Mouse (Mus musculus): ENCODE data around the gene Fgfr2. TPM values are rescaled to one million over a fixed set of nuclear protein-coding genes. Genes with fewer than 3 reads are reported as not detected.
A peak's percentile ranks its signal among the peaks of the same experiment; 100 is the strongest.
"Not testable (repeated sequence)": the region's sequence is repeated elsewhere in the genome, so short reads cannot be mapped to it uniquely, and the experiment has no call there.

Gene Fgfr2
- total RNA-seq, 2 experiments from 2014 or later: 56.7 to 61.5 TPM

DNA sequence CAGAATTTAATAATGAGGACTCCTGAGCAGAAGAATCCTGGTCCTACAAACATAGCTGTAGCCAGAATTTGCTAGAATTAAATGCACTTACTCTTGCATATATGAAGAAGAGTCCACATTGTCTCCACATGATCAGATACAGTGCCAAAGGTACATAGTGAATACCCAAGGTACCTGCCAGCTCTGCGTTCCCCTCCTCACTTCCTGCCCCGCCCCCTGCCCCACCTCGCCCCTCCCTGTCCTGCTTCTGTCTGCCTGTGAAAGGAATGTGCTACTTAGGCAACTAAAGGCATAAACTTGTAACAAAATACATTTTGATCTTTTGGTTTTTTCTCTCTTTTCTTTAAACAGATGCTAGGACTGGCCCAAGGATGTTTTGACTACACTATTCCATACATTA is 1686.1 kb downstream of the Fgfr2 start:
- no peak for DNase-seq (ENCODE audit: low spot score in 2 of 2)

DNA sequence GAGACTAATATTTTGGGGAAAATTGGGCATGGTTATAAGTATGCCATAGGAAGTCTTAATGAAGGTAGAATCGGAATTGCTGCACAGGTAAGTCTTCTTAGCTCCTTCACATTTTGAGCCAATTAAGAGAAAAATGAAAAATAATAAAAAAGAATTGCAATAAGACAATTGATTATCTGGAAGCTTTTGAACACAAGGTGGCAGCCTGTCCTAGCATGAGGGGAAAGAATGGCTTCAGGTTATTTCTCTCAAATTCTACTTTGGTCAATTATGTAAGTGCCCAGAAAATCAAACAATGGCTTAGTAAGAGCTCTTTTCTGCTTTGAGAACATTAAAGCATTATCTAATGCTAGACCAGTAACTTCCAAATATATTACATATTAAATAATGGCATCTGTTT is 1688.9 kb downstream of the Fgfr2 start:
- DNase-seq (ENCODE audit: low spot score in 2 of 2): no peak

DNA sequence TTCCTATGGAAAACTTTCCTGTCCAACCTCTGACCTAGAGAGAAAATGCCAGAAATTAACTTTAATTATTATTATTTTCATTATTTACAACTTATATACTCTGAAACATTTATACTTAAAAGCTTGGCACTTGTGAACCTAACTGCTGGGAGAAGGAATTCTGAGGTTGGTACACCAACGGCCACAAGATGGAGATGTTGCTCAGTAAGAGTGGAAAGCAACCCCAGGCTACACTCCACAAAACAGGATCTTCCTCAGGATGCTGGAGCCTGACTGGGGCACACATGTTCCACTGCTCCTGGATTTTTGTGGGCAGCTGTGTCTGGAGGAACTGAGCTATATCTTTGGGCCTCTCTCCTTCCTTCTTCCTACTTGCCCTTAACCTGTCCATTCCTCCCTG is 1690.9 kb downstream of the Fgfr2 start:
- peak in 1 of 2 experiments; percentile 72 for DNase-seq (ENCODE audit: low spot score in 2 of 2)

DNA sequence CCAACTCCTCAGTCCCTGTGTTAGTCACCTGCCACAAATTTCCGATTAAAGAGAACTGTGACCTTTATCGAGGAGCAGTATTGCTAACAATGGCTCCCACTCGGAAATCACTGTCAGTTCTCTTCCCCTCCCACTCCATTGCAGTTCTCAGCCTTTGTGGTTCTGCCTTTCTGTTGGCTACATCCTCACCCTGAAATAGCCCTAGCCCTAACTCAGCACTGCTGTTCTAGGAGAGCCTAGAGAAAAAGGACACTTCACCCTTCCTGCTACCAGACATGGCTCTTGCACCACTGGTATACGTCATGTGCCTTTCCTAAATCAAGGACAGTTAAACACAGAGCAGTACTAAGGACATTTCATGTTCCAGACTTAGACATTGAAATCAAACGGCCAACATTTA is 1695.8 kb downstream of the Fgfr2 start:
- DNase-seq (ENCODE audit: low spot score in 2 of 2): no peak

DNA sequence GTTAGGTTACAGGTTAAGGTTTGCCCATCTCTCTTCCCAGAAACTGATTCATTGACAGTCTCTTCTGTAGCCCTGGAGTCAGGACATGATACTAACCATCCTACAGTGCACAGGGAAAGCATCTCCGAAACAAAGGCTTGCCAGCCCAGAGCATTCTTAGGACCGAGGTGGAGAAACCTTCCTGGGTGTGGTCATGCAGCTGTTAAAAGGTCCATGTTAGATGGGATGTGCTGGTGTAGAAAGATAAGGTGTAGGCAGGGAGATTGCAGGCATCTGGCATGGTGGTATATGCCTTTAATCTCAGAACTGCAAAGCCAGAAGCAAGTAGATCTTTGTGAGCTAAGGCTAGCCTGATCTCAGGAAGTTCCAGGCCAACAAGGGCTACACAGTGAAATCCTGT is 1698.2 kb downstream of the Fgfr2 start:
- no peak for DNase-seq (ENCODE audit: low spot score in 2 of 2)

DNA sequence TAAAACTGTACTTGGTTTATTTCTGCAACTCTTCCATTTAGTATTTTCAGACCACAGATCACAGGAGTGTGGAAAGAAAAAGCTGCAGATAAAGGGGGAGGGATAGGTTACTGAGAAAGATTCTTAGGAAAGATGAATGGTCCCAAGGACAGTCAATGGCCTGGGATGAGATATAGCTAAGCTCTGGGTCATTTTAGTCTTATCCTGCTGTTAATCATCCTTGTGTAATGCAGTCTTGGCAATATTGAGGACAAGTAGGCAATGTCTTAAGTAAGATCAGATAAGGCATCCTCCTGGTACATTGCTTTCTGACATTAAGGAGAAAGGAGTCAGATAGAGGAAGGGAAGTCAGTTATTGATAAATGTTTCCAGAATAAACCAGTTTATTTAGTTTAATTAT is 1705.5 kb downstream of the Fgfr2 start:
- DNase-seq (ENCODE audit: low spot score in 2 of 2): no peak

DNA sequence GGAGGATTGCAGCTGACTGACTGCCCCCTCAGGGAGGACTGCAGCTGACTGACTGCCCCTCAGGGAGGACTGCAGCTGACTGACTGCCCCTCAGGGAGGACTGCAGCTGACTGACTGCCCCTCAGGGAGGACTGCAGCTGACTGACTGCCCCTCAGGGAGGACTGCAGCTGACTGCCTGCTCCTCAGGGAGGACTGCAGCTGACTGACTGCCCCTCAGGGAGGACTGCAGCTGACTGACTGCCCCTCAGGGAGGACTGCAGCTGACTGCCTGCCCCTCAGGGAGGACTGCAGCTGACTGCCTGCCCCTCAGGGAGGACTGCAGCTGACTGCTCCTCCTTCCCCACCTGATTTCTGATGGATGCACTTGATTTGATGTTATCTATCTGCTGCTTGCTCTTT is 1706.4 kb downstream of the Fgfr2 start:
- not testable (repeated sequence) for DNase-seq (ENCODE audit: low spot score in 2 of 2)

DNA sequence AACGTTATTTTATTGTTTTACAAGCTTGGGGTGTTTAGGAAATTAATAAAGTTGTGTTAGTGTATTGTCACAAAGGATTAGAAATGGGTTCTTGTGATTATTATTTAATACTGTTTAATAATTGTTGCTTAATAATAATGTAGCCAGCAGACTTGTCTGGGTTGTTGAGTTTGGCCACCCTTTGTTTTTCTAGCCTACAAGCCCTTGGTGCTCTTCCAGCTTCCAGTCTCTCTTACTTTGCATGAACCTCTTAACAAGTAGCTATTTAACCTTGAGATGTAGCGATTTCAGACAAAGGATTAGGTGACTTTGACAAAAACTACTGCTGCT is 1711.2 kb downstream of the Fgfr2 start:
- DNase-seq (ENCODE audit: low spot score in 2 of 2): no peak

DNA sequence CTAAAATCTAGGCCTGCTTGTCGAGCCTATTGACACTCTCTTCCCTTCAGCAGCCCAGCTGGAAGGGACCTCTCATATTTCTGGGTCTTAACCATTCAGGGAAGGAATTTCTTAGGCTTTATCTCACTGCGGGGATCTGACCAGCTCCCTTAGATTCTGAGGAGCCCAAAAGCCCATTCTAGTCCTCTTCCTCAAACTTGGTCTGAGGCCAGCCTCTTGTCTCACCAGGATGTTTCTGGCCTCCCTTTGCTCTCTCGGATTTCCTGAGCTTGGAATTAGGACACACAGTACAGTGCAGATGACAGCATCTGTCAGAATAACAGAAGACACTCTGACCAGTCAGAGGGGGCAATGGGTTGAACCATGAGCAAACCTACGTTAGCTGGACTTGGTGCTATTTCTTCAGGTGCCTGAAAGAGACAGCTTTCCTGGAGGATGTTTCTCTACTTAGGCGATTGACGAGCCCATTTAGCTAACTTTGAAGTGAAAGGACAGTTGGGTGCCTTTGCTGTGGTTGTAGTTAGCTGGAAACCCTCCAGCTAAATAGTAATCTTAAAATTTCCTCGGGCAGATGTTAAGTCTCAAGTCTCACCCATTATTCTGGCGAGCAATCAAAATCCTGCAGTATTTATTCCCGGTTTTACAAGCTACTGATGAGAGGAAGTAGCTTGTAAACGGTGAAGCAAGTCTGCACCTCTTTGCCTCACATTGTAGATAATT is 1711.8 kb downstream of the Fgfr2 start:
- peak in 1 of 2 experiments; percentile 26 for DNase-seq (ENCODE audit: low spot score in 2 of 2)

DNA sequence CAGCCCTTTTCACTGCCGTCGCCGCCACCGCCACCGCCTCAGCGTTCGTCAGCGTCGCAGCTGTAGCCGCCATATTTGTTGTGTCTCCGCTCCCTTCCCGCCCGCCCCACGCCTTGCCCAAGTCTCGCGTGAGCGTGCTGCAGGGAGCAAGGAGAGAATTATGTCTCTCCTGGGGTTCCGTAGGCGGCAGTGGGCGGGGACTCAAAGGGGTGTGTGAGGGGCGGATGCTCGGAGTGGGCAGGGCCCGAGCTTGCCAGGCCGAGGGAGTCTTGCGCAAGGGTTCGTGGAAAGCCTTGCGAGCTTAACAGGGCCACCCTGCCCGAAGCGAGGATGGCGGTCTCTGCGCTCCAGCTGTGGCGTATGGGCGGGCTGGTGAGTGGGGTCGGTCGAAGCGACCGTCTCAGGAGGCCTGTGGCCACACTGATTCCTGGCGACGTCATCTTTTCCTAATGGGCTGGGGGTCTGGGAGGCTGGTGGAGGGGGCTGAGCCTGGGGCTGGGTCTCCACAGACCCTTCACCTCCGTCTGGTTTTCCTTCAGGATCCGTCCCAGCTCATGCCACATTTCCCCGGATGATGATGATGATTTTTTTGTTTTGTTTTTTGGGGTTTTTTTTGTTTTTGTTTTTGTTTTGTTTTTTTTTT is 1712.6 kb downstream of the Fgfr2 start, which contains the start of the genes Ikzf5 and Acadsb:
Ikzf5 (minus strand) TSS at position 106 of the 643 bp plus-strand sequence.
Acadsb (plus strand) TSS at position 186 of the 643 bp plus-strand sequence.
- peak; percentile 98 to 99 for DNase-seq (ENCODE audit: low spot score in 2 of 2)

DNA sequence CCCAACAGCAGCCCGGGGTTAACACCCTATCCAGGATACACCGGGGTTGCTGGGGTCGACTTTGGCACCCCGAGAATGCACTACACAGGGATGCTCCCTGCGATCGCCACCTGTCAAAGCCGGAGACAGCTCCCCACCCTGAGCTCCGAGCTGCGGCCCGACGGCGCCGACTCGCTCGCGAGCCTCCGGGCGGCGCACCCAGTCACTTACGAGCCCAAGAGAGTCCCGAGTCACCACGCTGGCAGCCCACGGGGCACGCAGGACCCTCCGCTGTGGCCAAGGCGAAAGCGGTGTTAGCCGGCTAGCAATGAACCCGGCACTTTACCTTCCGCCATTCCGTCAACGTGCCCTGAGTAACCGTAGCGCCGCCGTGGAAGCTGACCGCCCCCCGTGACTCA is 1713.2 kb downstream of the Fgfr2 start:
- peak; percentile 29 to 32 for DNase-seq (ENCODE audit: low spot score in 2 of 2)

DNA sequence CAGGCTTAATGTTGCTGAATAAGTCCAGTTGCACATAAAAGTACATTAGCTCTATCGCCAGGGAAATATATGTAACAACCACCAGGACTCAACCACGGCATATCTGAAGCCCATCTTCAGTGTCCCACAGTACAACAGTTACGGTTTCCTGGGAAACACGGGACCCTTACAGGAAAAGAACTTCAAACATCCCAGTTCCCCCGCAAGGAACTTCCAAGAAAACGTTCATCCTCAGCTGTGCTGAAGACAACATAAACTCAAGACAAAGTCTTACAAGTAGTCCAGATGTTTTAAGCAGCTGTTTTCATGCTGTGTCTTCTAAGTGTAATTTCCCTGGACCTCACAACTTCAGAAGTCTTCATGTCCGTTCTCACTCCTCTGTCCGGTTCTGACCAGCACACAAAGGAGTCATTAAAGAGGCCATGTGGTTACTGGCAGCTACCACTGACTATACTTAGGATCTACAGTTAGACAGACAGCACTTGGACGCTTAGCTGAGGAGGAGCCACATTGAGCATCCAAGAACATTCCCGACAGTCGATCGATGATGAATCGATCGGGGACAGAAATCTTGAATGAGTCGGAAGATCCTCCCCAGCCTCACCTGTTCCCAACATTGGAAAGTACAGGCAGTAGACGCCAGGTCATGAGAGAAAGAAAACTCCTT is 1713.7 kb downstream of the Fgfr2 start:
- no peak for DNase-seq (ENCODE audit: low spot score in 2 of 2)

DNA sequence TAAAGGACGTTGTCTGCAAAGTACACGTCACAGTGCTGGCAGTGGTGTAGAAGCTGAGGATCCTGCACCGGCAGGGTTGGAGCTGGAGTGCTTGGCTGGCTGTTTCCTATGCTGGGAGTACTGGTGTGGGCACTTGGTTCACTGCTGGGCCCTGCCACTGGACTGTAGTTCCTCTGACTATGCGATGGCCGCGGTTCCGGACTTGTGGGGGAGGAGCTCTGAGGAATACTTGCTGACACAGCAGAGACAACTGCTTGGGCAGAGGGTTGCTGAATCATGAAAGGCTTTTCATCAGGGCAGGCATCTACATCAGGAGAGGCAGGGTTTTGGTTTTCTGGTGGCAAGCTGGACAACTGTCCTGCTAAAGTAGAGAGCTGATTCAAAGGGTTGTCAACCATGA is 1731.4 kb downstream of the Fgfr2 start:
- DNase-seq (ENCODE audit: low spot score in 2 of 2): not testable (repeated sequence)

DNA sequence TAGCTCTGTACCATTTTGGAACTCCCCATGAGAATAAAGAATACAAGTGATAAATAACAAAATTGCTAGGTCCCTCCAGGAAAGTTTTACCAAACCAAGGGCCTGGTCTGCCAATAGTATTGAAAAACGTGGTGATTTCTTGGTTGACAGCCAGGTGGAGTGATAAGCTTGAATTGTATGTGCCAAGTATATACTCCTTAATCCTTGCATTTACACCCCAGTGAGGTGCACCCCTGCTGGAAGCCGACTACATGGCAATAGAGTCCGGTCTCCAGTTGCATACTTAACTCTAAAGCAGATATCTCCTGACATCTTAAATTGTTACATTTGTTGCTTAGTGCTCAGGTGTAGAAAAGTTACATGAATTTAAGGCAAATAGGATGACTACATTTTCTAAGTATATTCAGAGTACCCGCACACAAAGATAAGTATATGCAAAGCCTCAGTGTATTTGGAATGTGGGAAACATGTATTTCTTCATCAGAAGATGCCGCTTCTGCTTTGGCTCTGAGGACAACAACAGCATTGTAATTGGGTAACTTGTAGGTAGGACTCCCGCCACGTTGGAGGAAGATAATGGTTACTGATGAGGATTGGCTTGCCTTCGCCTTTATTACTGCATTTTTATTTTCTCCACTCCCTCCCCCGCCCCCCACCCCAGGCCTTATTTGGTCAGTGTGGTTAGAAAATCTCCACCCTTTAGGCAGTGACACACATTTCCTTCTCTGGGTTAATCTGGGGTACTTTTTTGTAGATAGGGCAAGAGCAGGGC is 1751.1 kb downstream of the Fgfr2 start:
- no peak for DNase-seq (ENCODE audit: low spot score in 2 of 2)

DNA sequence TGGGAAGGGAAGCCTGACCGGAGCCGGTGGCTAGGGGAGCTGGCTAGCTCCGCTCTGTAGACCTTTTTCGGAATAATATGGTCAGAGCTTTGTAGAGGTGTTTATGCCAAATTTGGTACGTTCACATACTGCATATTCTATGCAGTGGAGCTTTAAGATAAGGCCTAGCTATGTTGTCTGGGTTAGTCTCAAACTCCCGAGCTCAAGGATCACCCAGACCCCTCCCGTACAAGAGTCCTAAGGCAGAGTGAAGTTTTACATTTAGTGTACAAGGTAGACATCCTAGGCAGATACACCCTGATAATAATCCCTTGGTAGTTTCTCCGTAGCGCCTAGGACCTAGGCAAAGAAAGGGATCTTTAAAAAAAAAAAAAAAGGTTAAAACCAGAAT is 1751.7 kb downstream of the Fgfr2 start:
- DNase-seq (ENCODE audit: low spot score in 2 of 2): no peak

DNA sequence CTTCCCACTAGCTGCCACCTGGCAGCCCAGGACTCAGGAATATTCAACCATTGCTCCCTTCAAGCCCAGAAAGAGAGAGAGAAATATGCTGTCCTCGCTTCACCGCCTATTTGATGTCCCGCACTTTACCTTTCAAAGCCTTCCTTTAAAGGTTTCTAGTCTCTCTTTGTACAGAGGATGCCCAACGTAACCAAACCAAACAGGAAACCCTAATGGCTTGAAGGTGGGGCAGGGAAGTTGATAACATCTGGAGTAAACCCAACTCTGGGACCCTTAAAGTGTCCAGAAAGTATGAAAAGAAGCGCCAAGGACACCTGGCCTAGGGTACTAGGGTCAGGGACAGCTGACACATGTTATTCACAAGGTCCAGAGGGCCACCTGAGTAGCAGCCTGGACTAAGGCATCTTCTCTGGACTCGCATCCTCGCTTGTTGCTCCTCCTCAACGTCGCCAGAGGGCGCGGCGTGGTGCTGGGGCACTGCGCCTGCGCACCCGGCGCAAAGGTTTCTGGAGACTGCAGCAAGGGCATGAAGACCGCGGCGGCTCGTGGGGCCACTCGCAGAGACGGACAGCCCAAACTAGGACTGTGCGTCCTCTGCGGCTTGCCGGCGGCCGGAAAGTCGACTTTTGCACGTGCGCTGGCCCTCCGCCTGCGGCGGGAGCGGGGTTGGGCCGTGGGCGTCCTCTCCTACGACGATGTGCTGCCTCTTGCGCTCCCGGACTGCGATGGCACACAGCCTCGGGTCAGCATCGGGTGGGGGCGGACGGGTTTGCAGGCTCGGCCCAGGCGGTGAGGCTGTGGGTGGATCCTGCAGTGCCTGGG is 1752.3 kb downstream of the Fgfr2 start, which contains the start of gene Pstk:
Pstk (plus strand) TSS at position 494 of the 822 bp plus-strand sequence.
- peak; percentile 87 to 93 for DNase-seq (ENCODE audit: low spot score in 2 of 2)

DNA sequence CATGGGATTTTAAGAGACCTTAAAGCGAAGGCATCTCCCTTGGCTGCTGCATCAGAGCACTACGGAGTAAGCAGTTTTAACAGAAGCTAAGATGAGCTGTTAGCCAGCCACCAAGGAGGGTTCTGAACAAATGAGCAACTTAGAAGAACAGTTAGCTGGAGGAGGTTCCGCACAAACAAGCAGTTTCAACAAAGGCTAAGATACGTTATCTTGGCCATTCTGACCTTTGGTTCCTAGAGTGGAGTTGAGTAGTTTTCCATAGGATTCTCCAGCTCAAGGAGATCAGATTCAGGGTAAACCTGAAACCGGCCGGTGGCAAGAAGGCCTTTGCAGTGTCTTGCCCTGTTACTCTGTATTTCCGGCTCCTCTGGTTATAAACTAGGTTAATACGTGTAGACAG is 1759.0 kb downstream of the Fgfr2 start:
- no peak for DNase-seq (ENCODE audit: low spot score in 2 of 2)

DNA sequence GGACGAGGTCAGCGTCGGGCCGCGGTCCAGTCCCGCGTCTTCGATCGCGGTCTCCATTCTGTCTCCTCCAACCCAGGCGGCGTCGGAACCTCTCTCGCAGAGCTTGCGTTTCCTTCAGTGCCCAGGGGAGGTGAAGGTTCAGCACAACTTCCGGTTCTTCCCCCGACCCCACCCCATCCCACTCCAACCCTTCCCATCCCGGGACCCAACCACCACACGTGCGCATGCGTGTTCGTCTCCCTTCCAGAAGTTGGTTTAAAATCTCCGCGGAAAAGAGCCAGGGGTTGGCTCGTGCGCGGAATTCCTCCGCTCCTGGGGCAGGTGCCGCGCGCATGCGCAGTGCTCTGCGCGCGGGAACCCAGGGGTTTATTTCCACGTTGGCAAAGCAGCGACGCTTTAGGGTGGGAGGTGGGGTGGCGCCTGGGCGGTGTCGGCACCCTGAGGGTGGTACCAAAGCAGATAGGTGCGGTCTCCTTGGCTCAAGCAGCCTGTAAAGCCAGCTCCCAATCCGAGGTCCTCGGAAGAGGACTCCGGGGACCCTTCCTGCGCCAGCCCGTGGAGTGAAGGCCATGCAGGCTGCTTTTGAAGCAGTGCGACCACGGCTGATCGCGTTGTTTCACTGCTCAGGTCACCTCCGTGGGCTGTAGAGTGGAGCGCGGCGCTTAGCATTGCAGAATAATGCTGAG is 1760.4 kb downstream of the Fgfr2 start, which contains the start of gene 2310057M21Rik:
2310057M21Rik (minus strand) TSS at position 145 of the 686 bp plus-strand sequence.
- DNase-seq (ENCODE audit: low spot score in 2 of 2): peak; percentile 93 to 95

DNA sequence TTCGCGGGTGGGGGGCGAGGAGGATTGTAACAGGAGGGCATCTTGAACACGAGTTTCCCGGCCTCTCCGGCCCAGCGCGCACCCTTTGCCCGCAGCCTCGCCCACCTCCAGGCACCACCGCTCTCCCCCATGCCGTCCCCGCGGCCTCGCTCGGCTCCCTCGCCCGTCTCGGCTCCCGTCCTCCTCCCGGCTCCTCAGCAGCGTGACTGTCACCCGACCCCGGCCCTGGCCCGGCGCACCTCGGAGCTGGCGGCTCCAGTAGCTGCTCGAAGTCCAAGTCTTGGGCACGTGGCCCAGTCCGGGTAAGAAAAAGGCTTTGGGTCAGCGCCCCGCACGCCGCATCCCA is 1760.9 kb downstream of the Fgfr2 start:
- DNase-seq (ENCODE audit: low spot score in 2 of 2): no peak

DNA sequence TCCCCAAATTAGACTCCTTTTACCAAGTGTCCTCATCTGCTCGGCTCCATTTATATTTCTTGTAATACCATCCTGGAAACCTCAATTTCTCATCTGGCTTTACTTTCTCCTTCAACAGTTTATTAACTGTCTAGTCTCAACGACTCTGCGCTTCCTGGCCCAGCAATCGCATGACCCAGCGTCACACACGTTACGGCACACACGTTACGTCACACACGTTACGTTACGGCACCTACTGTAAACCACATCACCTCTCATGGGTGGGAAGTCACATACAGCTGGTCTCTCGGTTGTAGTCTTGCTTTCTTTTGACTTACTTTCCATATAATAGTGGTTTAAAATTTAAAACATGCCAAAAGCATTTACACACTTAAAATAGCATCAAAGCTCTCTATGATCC is 1767.0 kb downstream of the Fgfr2 start:
- no peak for DNase-seq (ENCODE audit: low spot score in 2 of 2)

All from layer of hippocampus, adult 18-20 months (tissue).